ENCODE assay signal across 8 mouse cellular contexts in genomic region chr9:107887804-107888266, GRCm38 (mm10). TPM values are rescaled to one million over a fixed set of nuclear protein-coding genes. Genes with fewer than 3 reads are reported as not detected.
A peak's percentile ranks its signal among the peaks of the same experiment; 100 is the strongest.
DNase-seq lines count a peak whose midpoint lies in the region; ATAC-seq and TF ChIP-seq lines count a peak whose summit lies in the region.

Gene Mon1a (plus strand): TSS chr9:107888151.

- H3K4me3 ChIP-seq in forebrain, embryonic 14.5 days (ENCODE audit: low read depth, low read length), result peak within 1 kb of the TSS; percentile 72
- peak within 1 kb of the TSS; percentile 79 for H3K4me3 ChIP-seq in liver, embryonic 16.5 days (ENCODE audit: low read depth, low read length)
- peak within 1 kb of the TSS; percentile 61 for H3K4me3 ChIP-seq in neural tube, embryonic 12.5 days
- peak within 1 kb of the TSS; percentile 75 for H3K4me3 ChIP-seq in stomach, postnatal 0 days (ENCODE audit: low read depth, low read length)

- H3K9ac ChIP-seq in forebrain, embryonic 14.5 days (ENCODE audit: low read length), result peak within 1 kb of the TSS; percentile 78
- peak within 1 kb of the TSS; percentile 85 for H3K9ac ChIP-seq in liver, embryonic 16.5 days (ENCODE audit: low read depth, low read length)
- H3K9ac ChIP-seq in neural tube, embryonic 12.5 days, result peak within 1 kb of the TSS; percentile 70
- peak within 1 kb of the TSS; percentile 76 for H3K9ac ChIP-seq in stomach, postnatal 0 days (ENCODE audit: low read length)

- DNase-seq in ES-CJ7 (ENCODE audit: low read depth, low spot score), result peak; percentile 85
- peak; percentile 88 for DNase-seq in cerebellum, adult 11 months
- DNase-seq in forebrain, embryonic 14.5 days (ENCODE audit: low spot score), result peak; percentile 91
- DNase-seq in heart, postnatal 10 days, result peak; percentile 87 to 91
- no peak for DNase-seq in large intestine, adult 2 months (ENCODE audit: low read depth, low spot score)
- DNase-seq in stomach, postnatal 0 days (ENCODE audit: low spot score), result peak; percentile 91

- H3K4me1 ChIP-seq in forebrain, embryonic 14.5 days (ENCODE audit: control insufficient read depth, insufficient read depth, low read length), result no peaks in the 10 kb centered on the region
- H3K4me1 ChIP-seq in liver, embryonic 16.5 days (ENCODE audit: control insufficient read depth, low read depth, low read length), result peaks cover 11% of the 10 kb centered on the region
- peaks cover 12% of the 10 kb centered on the region for H3K4me1 ChIP-seq in neural tube, embryonic 12.5 days
- H3K4me1 ChIP-seq in stomach, postnatal 0 days (replicated peaks; ENCODE audit: control insufficient read depth, insufficient read depth), result peaks cover 4% of the 10 kb centered on the region; the same call in 1 of the 2 replicates

- H3K36me3 ChIP-seq in forebrain, embryonic 14.5 days (ENCODE audit: control insufficient read depth, insufficient read depth, low read length), result no peaks in the 10 kb centered on the region
- no peaks in the 10 kb centered on the region for H3K36me3 ChIP-seq in liver, embryonic 16.5 days (ENCODE audit: control insufficient read depth, insufficient read depth)
- H3K36me3 ChIP-seq in neural tube, embryonic 12.5 days, result 0 out of 2 replicates have a peak, but pooled peaks cover 4% of the 10 kb centered on the region
- no peaks in the 10 kb centered on the region for H3K36me3 ChIP-seq in stomach, postnatal 0 days (ENCODE audit: control insufficient read depth, insufficient read depth, low read length)

- TF ChIP-seq EP300 in stomach, postnatal 0 days (optimal IDR thresholded peaks at IDR 0.05), result no peak

- ATAC-seq in forebrain, embryonic 14.5 days, result peak; percentile 98
- ATAC-seq in liver, embryonic 16.5 days (ENCODE audit: low read depth), result peak; percentile 98
- ATAC-seq in neural tube, embryonic 12.5 days (ENCODE audit: low FRiP score, low read depth), result peak; percentile 94
- peak; percentile 95 for ATAC-seq in stomach, postnatal 0 days (ENCODE audit: low FRiP score, low TSS enrichment)

- no peak for TF ChIP-seq CTCF in stomach, postnatal 0 days (IDR thresholded peaks at IDR 0.05; ENCODE audit: low read depth)

- no peak within 1 kb of the TSS for H3K27ac ChIP-seq in forebrain, embryonic 14.5 days (ENCODE audit: low read depth, low read length)
- peak within 1 kb of the TSS; percentile 36; the same call in 1 of the 2 replicates for H3K27ac ChIP-seq in liver, embryonic 16.5 days (ENCODE audit: low read length)
- peak within 1 kb of the TSS; percentile 11; the same call in 1 of the 2 replicates for H3K27ac ChIP-seq in neural tube, embryonic 12.5 days
- H3K27ac ChIP-seq in stomach, postnatal 0 days (replicated peaks), result peak within 1 kb of the TSS; percentile 87

- no peaks in the 10 kb centered on the region for H3K9me3 ChIP-seq in forebrain, embryonic 14.5 days (replicated peaks; ENCODE audit: control insufficient read depth, low read length)
- no peaks in the 10 kb centered on the region for H3K9me3 ChIP-seq in liver, embryonic 16.5 days (replicated peaks; ENCODE audit: control insufficient read depth, low read length)
- no peaks in the 10 kb centered on the region for H3K9me3 ChIP-seq in neural tube, embryonic 12.5 days
- H3K9me3 ChIP-seq in stomach, postnatal 0 days (ENCODE audit: control insufficient read depth, low read length), result no peaks in the 10 kb centered on the region

- peak within 1 kb of the TSS; percentile 60 for H3K4me2 ChIP-seq in forebrain, embryonic 14.5 days (ENCODE audit: low read length)
- H3K4me2 ChIP-seq in liver, embryonic 16.5 days (ENCODE audit: low read depth, low read length), result peak within 1 kb of the TSS; percentile 83
- H3K4me2 ChIP-seq in neural tube, embryonic 12.5 days (replicated peaks), result peak within 1 kb of the TSS; percentile 81
- peak within 1 kb of the TSS; percentile 78 for H3K4me2 ChIP-seq in stomach, postnatal 0 days (replicated peaks; ENCODE audit: low read depth)

- intact Hi-C loops in heart, postnatal 10 days (cut with DNase I), result no loop called here

- H3K27me3 ChIP-seq in forebrain, embryonic 14.5 days (replicated peaks; ENCODE audit: control insufficient read depth, insufficient read depth, low read length), result no peaks in the 10 kb centered on the region; the same call in 1 of the 2 replicates
- peaks cover 3% of the 10 kb centered on the region for H3K27me3 ChIP-seq in liver, embryonic 16.5 days (ENCODE audit: control insufficient read depth, insufficient read depth, low read depth, low read length)
- H3K27me3 ChIP-seq in neural tube, embryonic 12.5 days (replicated peaks), result peaks cover 15% of the 10 kb centered on the region; the same call in 1 of the 2 replicates
- H3K27me3 ChIP-seq in stomach, postnatal 0 days (ENCODE audit: control insufficient read depth, insufficient read depth, low read length), result no peaks in the 10 kb centered on the region

- WGBS in forebrain, embryonic 14.5 days, result under 1% methylated on average over 28 of the region's 28 CpGs
- WGBS in large intestine, adult 2 months, result under 1% methylated on average over 28 of the region's 28 CpGs
- WGBS in liver, embryonic 16.5 days (ENCODE audit: insufficient replicate concordance), result under 1% methylated on average over 28 of the region's 28 CpGs
- WGBS in neural tube, embryonic 12.5 days, result under 1% methylated on average over 28 of the region's 28 CpGs
- under 1% methylated on average over 28 of the region's 28 CpGs for WGBS in stomach, postnatal 0 days

RNA-seq across cellular contexts. Expression of gene Mon1a, which starts in this region (rescaled TPM):
- 23.5 and 27.2 TPM in 2 replicates for polyA plus RNA-seq in forebrain, embryonic 14.5 days (2014; fragmentation: Nextera tagmentation; extraction: Ambion mirVana)
- total RNA-seq in heart, postnatal 10 days (2021), result 1 to 10 TPM; 7.6 to 9.6 TPM
- polyA plus RNA-seq in large intestine, adult 2 months (2012; rRNA removed), result 67.5 and 92.5 TPM in 2 replicates
- polyA plus RNA-seq in liver, embryonic 16.5 days (2015; fragmentation: Nextera tagmentation; extraction: Ambion mirVana), result 3.6 and 4.1 TPM in 2 replicates
- 20.8 and 22.7 TPM in 2 replicates for polyA plus RNA-seq in neural tube, embryonic 12.5 days (2016; fragmentation: Nextera tagmentation; extraction: Ambion mirVana)
- 22.9 and 23.6 TPM in 2 replicates for polyA plus RNA-seq in stomach, postnatal 0 days (2015; fragmentation: Nextera tagmentation; extraction: Ambion mirVana)
